ENCODE assay signal across 8 mouse cellular contexts in genomic region chr11:61652686-61653447, GRCm38 (mm10). TPM values are rescaled to one million over a fixed set of nuclear protein-coding genes. Genes with fewer than 3 reads are reported as not detected.
A peak's percentile ranks its signal among the peaks of the same experiment; 100 is the strongest.
DNase-seq lines count a peak whose midpoint lies in the region; ATAC-seq and TF ChIP-seq lines count a peak whose summit lies in the region.

Gene Grap (plus strand): TSS chr11:61653265.

- H3K36me3 ChIP-seq in liver, embryonic 11.5 days (ENCODE audit: control insufficient read depth, insufficient read depth, low read length), result no peaks in the 10 kb centered on the region
- no peaks in the 10 kb centered on the region for H3K36me3 ChIP-seq in forebrain, embryonic 12.5 days (replicated peaks)

- TF ChIP-seq POLR2A in olfactory bulb, adult 2 months (IDR thresholded peaks at IDR 0.05; ENCODE audit: insufficient read depth, low read depth, low read length), result no peak

- no peaks in the 10 kb centered on the region for H3K27me3 ChIP-seq in liver, embryonic 11.5 days (replicated peaks; ENCODE audit: control insufficient read depth, insufficient read depth, low read length)
- H3K27me3 ChIP-seq in forebrain, embryonic 12.5 days, result no peaks in the 10 kb centered on the region

- H3K9me3 ChIP-seq in liver, embryonic 11.5 days (ENCODE audit: control insufficient read depth, low read length), result no peaks in the 10 kb centered on the region
- H3K9me3 ChIP-seq in forebrain, embryonic 12.5 days, result no peaks in the 10 kb centered on the region

- 30% methylated on average over 10 of the region's 10 CpGs for WGBS in liver, embryonic 11.5 days
- WGBS in olfactory bulb, adult 2 months, result 73% methylated on average over 10 of the region's 10 CpGs
- WGBS in forebrain, embryonic 12.5 days, result 76% methylated on average over 10 of the region's 10 CpGs

- peak; percentile 77 to 81 for DNase-seq in B cell, adult 2 months
- DNase-seq in adrenal gland, postnatal 14 days, result peak; percentile 44
- DNase-seq in heart, postnatal 36 days, result peak; percentile 47 to 52
- no peak for DNase-seq in liver, embryonic 11.5 days (ENCODE audit: low spot score)
- no peak for DNase-seq in ovary, adult 18-20 months (ENCODE audit: low spot score)
- no peak for DNase-seq in gastrocnemius, adult 8-10 months (ENCODE audit: low spot score in 2 of 2)

- no peaks in the 10 kb centered on the region for H3K4me1 ChIP-seq in liver, embryonic 11.5 days (replicated peaks; ENCODE audit: control insufficient read depth, insufficient read depth, low read length)
- H3K4me1 ChIP-seq in olfactory bulb, adult 2 months (ENCODE audit: control insufficient read depth, insufficient read depth, low read length), result peaks cover 9% of the 10 kb centered on the region; the same call in 1 of the 2 replicates
- H3K4me1 ChIP-seq in forebrain, embryonic 12.5 days, result no peaks in the 10 kb centered on the region

- TF ChIP-seq CTCF in olfactory bulb, adult 2 months (IDR thresholded peaks at IDR 0.05; ENCODE audit: insufficient read depth, low read depth, low read length), result no peak

- H3K4me2 ChIP-seq in liver, embryonic 11.5 days, result peak within 1 kb of the TSS; percentile 41
- no peak within 1 kb of the TSS for H3K4me2 ChIP-seq in forebrain, embryonic 12.5 days

- no peak within 1 kb of the TSS for H3K27ac ChIP-seq in liver, embryonic 11.5 days (ENCODE audit: low read depth, low read length)
- H3K27ac ChIP-seq in olfactory bulb, adult 2 months (ENCODE audit: insufficient read depth, low read depth, low read length), result no peak within 1 kb of the TSS
- H3K27ac ChIP-seq in forebrain, embryonic 12.5 days, result no peak within 1 kb of the TSS

- ATAC-seq in liver, embryonic 11.5 days (replicated peaks; ENCODE audit: low FRiP score), result no peak
- ATAC-seq in forebrain, embryonic 12.5 days (ENCODE audit: low FRiP score), result no peak

- intact Hi-C loops in heart, postnatal 36 days (cut with DNase I), result no loop called here

- H3K4me3 ChIP-seq in liver, embryonic 11.5 days (ENCODE audit: low read depth, low read length), result peak within 1 kb of the TSS; percentile 34
- peak within 1 kb of the TSS; percentile 15; the same call in 1 of the 2 replicates for H3K4me3 ChIP-seq in olfactory bulb, adult 2 months (ENCODE audit: insufficient read depth, low read depth, low read length)
- no peak within 1 kb of the TSS for H3K4me3 ChIP-seq in forebrain, embryonic 12.5 days (replicated peaks)

- H3K9ac ChIP-seq in liver, embryonic 11.5 days (ENCODE audit: low read depth, low read length), result no peak within 1 kb of the TSS; the same call in 1 of the 2 replicates
- no peak within 1 kb of the TSS for H3K9ac ChIP-seq in forebrain, embryonic 12.5 days

RNA-seq across cellular contexts. Expression of gene Grap, which starts in this region (rescaled TPM):
- 12.3 and 27.0 TPM in 2 replicates for total RNA-seq in adrenal gland, postnatal 14 days (2021)
- total RNA-seq in heart, postnatal 36 days (2021), result 10 to 100 TPM; 11.5 to 15.0 TPM
- 9.5 and 9.9 TPM in 2 replicates for polyA plus RNA-seq in liver, embryonic 11.5 days (2014; fragmentation: Nextera tagmentation; extraction: Ambion mirVana)
- not detected in 2 replicates for polyA plus RNA-seq in olfactory bulb, adult 2 months (2012; ENCODE audit: insufficient read depth, insufficient read length, low replicate concordance, missing spikeins)
- 1 to 10 TPM; 2.2 to 3.7 (median 3.2) TPM for total RNA-seq in gastrocnemius, adult 8-10 months (2022)
- 6.0 and 6.3 TPM in 2 replicates for polyA plus RNA-seq in forebrain, embryonic 12.5 days (2016; fragmentation: Nextera tagmentation; extraction: Ambion mirVana)

Comparison
In these comparisons a context has a peak if more than half of its experiments do, and no peak if none do; other contexts are left out.
1. DNase-seq: peak in B cell, adult 2 months (2 of 2), adrenal gland, postnatal 14 days (single experiment) and heart, postnatal 36 days (2 of 2); none in liver, embryonic 11.5 days (single experiment), ovary, adult 18-20 months (single experiment) and gastrocnemius, adult 8-10 months (0 of 2).